Comparison of ENCODE assay signal across 18 mouse cellular contexts in the genomic region with DNA sequence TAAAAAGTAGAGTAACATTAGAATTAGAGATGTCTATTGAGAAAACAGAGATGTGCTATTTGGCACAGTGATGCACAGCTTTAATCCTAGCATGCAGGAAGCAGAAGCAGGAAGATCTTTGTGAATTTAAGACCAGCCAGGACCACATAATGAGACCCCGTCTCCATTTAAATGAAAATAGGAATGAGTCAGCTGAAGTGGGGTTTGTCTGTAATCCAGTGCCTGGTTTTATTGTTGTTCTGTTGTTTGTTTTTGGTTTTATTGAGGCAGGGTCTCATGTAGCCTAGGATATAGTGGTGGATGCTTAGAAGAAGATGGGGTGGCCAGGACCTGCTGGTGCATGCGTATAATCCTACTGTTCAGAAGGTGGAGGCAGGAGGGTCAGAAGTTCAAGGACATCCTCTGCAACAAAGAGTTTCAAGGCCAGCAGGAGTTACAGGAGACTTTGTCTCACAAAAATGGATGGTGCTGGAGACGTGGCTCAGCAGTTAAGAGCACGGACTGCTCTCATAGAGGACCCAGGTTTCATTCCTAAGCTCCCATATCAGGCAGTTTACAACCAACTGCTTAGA.
"Had no signal": no experiment of that assay in that cellular context is flagged by ENCODE, and none has a peak within 500 bp of the region (broad histone marks: within the 10 kb centered on the region; RNA-seq: fewer than 3 reads in every experiment).

No protein-coding gene starts in this region.

- H3K4me3 ChIP-seq: midbrain, embryonic 10.5 days; midbrain, embryonic 12.5 days; myocyte; neural tube, embryonic 13.5 days; neural tube, embryonic 15.5 days had no signal

- H3K27me3 ChIP-seq: midbrain, embryonic 12.5 days; neural tube, embryonic 13.5 days; neural tube, embryonic 15.5 days had no signal

- H3K27ac ChIP-seq: midbrain, embryonic 10.5 days; midbrain, embryonic 12.5 days; neural tube, embryonic 13.5 days; neural tube, embryonic 15.5 days had no signal

- ATAC-seq: midbrain, embryonic 16.5 days had no signal

- DNase-seq: lung, embryonic 14.5 days; lung, postnatal 10 days; lung, postnatal 4 days; midbrain, embryonic 14.5 days; retina, postnatal 1 day; right cerebral cortex, adult 18-20 months; right cerebral cortex, postnatal 25 days; right cerebral cortex, postnatal 4 days; spleen, adult 18-20 months; thymus, adult 18-20 months; thymus, postnatal 14 days; thymus, postnatal 36 days had no signal

- H3K9me3 ChIP-seq: midbrain, embryonic 10.5 days; midbrain, embryonic 12.5 days; neural tube, embryonic 13.5 days; neural tube, embryonic 15.5 days had no signal

- H3K4me1 ChIP-seq: midbrain, embryonic 10.5 days; midbrain, embryonic 12.5 days; neural tube, embryonic 13.5 days; neural tube, embryonic 15.5 days had no signal
